Mouse (Mus musculus) kidney, postnatal 10 days (tissue): Measurements from ENCODE around the gene Olfr911-ps1.

Experiments used
- DNase-seq: peaks from one replicate; pipeline ENCODE4 v3.0.0; 2021; ENCODE audit warnings: mixed read lengths

Gene Olfr911-ps1

DNA sequence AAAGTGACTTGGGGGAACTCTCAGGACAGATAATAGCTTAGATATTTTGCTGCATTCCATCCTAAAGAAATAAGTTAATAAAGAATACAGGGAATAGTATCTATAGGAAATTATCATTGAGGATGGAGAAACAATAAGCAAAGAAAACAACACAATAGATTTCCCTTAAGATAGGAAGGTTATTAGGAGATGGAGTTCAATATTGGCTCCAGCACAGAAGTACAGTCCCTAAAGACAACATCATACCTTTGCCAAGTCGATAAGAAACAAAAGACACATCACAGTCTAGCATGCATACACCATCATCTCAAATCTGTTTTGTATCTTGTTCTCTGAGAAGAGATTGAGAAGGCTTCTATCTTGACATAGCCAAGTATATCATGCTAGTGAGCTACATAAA lies at the start of gene Olfr911-ps1:
Gene Olfr911-ps1 (plus strand): TSS at position 301 of the 400 bp plus-strand sequence.
- DNase-seq = no peak

- no peak for DNase-seq
Measured at GRCm38 (mm10) chr9:38486785-38487184, 34.6 kb upstream of the Olfr911-ps1 start, which contains the start of gene Olfr906. TSS of gene Olfr906 (plus strand) at chr9:38487085.

DNA sequence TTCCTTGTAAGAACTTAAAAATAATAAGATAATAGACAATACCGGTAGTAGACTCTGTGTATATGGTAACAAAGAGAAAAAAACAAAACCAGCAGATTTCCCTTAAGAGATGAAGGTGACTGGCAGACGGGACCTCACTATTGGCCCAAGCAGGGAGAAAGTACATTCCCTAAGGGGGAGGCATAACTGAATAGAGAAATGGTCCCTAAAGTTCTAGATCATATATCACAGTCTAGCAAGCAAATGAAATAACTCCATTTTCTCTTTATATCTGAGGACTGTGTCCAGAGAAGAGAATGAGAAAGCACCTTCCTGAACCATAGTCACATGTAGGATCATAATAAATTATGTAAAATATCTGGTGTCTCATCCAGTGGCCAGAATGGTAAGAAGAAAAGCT lies 25.9 kb upstream of the Olfr911-ps1 start, which contains the start of gene Olfr907:
Gene Olfr907 (plus strand): TSS at position 301 of the 400 bp plus-strand sequence.
- DNase-seq = no peak

- DNase-seq = no peak
Measured at GRCm38 (mm10) chr9:38512353-38512752, 9.0 kb upstream of the Olfr911-ps1 start.

- no peak for DNase-seq
Measured at GRCm38 (mm10) chr9:38537549-38537948, 16.2 kb downstream of the Olfr911-ps1 start, which contains the start of gene Olfr910. TSS of gene Olfr910 (plus strand) at chr9:38537849.
